Mouse (Mus musculus) right cerebral cortex, postnatal 10 days (tissue): ENCODE measurements at regions not wholly inside any gene's neighbourhood (a gene's known extent, or its start where the extent isn't known, plus 50 kb on each side); places are given as distances from the start of the nearest gene placed in this dataset.

ENCODE experiments used
- DNase-seq, 2 experiments: peaks; one replicate each; pipeline ENCODE4 v3.0.0; 2021; ENCODE audit warnings: low spot score in 2 of 2

GRCm38 (mm10) chr19:23044510-23045464 is 96.2 kb upstream of the Klf9 start:
- peak in 1 of 2 experiments; percentile 35 for DNase-seq

- DNase-seq, result no peak
Measured at GRCm38 (mm10) chr19:23051456-23051855, 89.6 kb upstream of the Klf9 start.

GRCm38 (mm10) chr19:23054440-23054839 is 86.6 kb upstream of the Klf9 start:
- DNase-seq, result no peak

- no peak for DNase-seq
Measured at GRCm38 (mm10) chr19:23055916-23056805, 84.9 kb upstream of the Klf9 start.

GRCm38 (mm10) chr19:23056851-23057707 is 83.9 kb upstream of the Klf9 start:
- peak; percentile 80 to 83 for DNase-seq

- DNase-seq, result peak; percentile 29 to 41
Measured at GRCm38 (mm10) chr19:23057739-23058501, 83.1 kb upstream of the Klf9 start.

- no peak for DNase-seq
Measured at GRCm38 (mm10) chr19:23058502-23058900, 82.5 kb upstream of the Klf9 start.

GRCm38 (mm10) chr19:23061081-23061640 is 79.9 kb upstream of the Klf9 start:
- no peak for DNase-seq

GRCm38 (mm10) chr19:23061906-23062305 is 79.1 kb upstream of the Klf9 start:
- no peak for DNase-seq

GRCm38 (mm10) chr19:23062851-23063250 is 78.2 kb upstream of the Klf9 start:
- no peak for DNase-seq

- DNase-seq, result no peak
Measured at GRCm38 (mm10) chr19:23065548-23065947, 75.5 kb upstream of the Klf9 start.

GRCm38 (mm10) chr19:23066726-23067125 is 74.3 kb upstream of the Klf9 start:
- no peak for DNase-seq

- no peak for DNase-seq
Measured at GRCm38 (mm10) chr19:23068600-23068999, 72.4 kb upstream of the Klf9 start.

GRCm38 (mm10) chr19:23069656-23070055 is 71.4 kb upstream of the Klf9 start:
- no peak for DNase-seq

- DNase-seq, result no peak
Measured at GRCm38 (mm10) chr19:23071000-23071399, 70.0 kb upstream of the Klf9 start.

GRCm38 (mm10) chr19:23074602-23075570 is 66.1 kb upstream of the Klf9 start:
- DNase-seq, result no peak

- no peak for DNase-seq
Measured at GRCm38 (mm10) chr19:23075790-23076189, 65.2 kb upstream of the Klf9 start.

GRCm38 (mm10) chr19:23085173-23085660 is 55.8 kb upstream of the Klf9 start:
- DNase-seq, result no peak

GRCm38 (mm10) chr19:23087575-23087974 is 53.5 kb upstream of the Klf9 start:
- DNase-seq, result no peak
